Mouse (Mus musculus): ENCODE results near the gene Fut1. TPM values are rescaled to one million over a fixed set of nuclear protein-coding genes. Genes with fewer than 3 reads are reported as not detected.

The Fut1 gene
- polyA plus RNA-seq, 1 experiment from 2014 or later = not detected

DNA sequence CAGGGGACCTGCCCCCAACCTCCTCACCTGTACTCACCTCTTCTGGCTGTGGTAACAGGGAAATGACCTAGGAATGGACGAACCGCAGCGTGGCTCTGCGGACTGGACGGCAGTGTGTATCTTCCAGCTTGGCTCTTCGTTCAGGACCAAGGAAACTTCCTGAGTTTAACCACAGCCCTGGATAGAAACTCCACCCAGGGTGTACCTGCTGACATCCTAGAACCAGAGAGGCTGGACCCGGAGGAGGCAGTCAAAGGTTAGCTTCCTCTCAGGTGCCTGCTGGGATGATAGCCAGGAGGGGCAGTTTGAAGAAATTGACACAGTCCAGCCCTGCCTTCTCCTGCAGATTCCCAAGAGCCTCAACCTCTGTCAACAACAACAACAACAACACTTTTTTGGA is 49.1 kb downstream of the Fut1 start, which contains the start of gene Fut2:
Gene Fut2, minus strand, starts transcription at position 234 of the 400 bp plus-strand sequence.
- Histone ChIP-seq H3K4me1 (no peaks in the 10 kb centered on the region), H3K36me3 (replicated peaks) (no peaks in the 10 kb centered on the region), H3K9ac (no peak within 1 kb of the TSS), H3K4me2 (no peak within 1 kb of the TSS), H3K27me3 (replicated peaks) (no peaks in the 10 kb centered on the region), H3K27ac (no peak within 1 kb of the TSS), H3K4me3 (no peak within 1 kb of the TSS), H3K9me3 (no peaks in the 10 kb centered on the region)
- ATAC-seq (replicated peaks) = no peak
- 90% methylated on average over 7 of the region's 7 CpGs for WGBS

- Histone ChIP-seq H3K36me3 (replicated peaks) (no peaks in the 10 kb centered on the region), H3K4me2 (no peak overlapping the region), H3K4me3 (no peak overlapping the region), H3K27me3 (replicated peaks) (no peaks in the 10 kb centered on the region), H3K27ac (no peak overlapping the region), H3K9me3 (no peaks in the 10 kb centered on the region), H3K9ac (no peak overlapping the region), H3K4me1 (no peaks in the 10 kb centered on the region)
- 67% methylated on average over 14 of the region's 14 CpGs for WGBS
- no peak for ATAC-seq (replicated peaks)
Measured at GRCm38 (mm10) chr7:45667761-45668160, 50.7 kb downstream of the Fut1 start.

DNA sequence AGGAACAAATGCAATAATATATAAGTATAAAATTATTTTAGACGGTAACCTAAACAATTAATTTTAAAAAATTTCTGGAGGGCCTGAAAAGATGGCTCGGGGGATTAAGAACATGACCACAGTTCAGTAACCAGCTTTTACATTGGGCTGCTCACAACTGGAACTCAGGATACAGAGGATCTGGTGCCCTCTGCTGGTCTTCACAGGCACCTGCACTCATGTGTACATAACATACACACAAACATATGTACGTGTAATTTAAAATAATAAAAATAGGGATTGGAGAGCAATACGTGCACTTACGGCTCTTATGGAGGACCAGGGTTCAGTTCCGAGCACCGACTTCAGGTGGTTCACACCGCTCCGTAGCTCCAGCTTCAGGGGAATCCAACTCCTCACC is 51.8 kb downstream of the Fut1 start:
- no peak overlapping the region for H3K9ac ChIP-seq
- no peaks in the 10 kb centered on the region for H3K9me3 ChIP-seq
- 97% methylated on average over 9 of the region's 9 CpGs for WGBS
- H3K27me3 ChIP-seq (replicated peaks) = no peaks in the 10 kb centered on the region
- no peak overlapping the region for H3K4me3 ChIP-seq
- H3K4me2 ChIP-seq = no peak overlapping the region
- no peak overlapping the region for H3K27ac ChIP-seq
- H3K36me3 ChIP-seq (replicated peaks) = no peaks in the 10 kb centered on the region
- ATAC-seq (replicated peaks) = no peak
- H3K4me1 ChIP-seq = no peaks in the 10 kb centered on the region

Other genes starting within 250 kb of the Fut1 start
- gene Lin7b, start 246.7 kb upstream of the Fut1 start, polyA plus RNA-seq (2015; fragmentation: Nextera tagmentation; extraction: Ambion mirVana) = 24.4 TPM in 2 replicates
- 202 and 214 TPM in 2 replicates for gene Snrnp70, start 221.5 kb upstream of the Fut1 start, polyA plus RNA-seq (2015; fragmentation: Nextera tagmentation; extraction: Ambion mirVana)
- not detected in 2 replicates for gene Kcna7, start 211.6 kb upstream of the Fut1 start, polyA plus RNA-seq (2015; fragmentation: Nextera tagmentation; extraction: Ambion mirVana)
- 0.10 TPM in 1 of 2 replicates, not detected in the other for gene Ntf5, start 203.6 kb upstream of the Fut1 start, polyA plus RNA-seq (2015; fragmentation: Nextera tagmentation; extraction: Ambion mirVana)
- 0.45 and 0.63 TPM in 2 replicates for gene Lhb, start 196.5 kb upstream of the Fut1 start, polyA plus RNA-seq (2015; fragmentation: Nextera tagmentation; extraction: Ambion mirVana)
- 21.0 and 22.7 TPM in 2 replicates for gene Gys1, start 182.4 kb upstream of the Fut1 start, polyA plus RNA-seq (2015; fragmentation: Nextera tagmentation; extraction: Ambion mirVana)
- 107 and 117 TPM in 2 replicates for gene Ruvbl2, start 179.2 kb upstream of the Fut1 start, polyA plus RNA-seq (2015; fragmentation: Nextera tagmentation; extraction: Ambion mirVana)
- gene Ftl1, start 157.4 kb upstream of the Fut1 start, polyA plus RNA-seq (2015; fragmentation: Nextera tagmentation; extraction: Ambion mirVana) = 6,021 and 6,209 TPM in 2 replicates
- gene Bax, start 150.4 kb upstream of the Fut1 start, polyA plus RNA-seq (2015; fragmentation: Nextera tagmentation; extraction: Ambion mirVana) = 257 and 261 TPM in 2 replicates
- 0.08 and 0.23 TPM in 2 replicates for gene Tulp2, start 135.4 kb upstream of the Fut1 start, polyA plus RNA-seq (2015; fragmentation: Nextera tagmentation; extraction: Ambion mirVana)
- gene Gm45808, start 130.5 kb upstream of the Fut1 start, polyA plus RNA-seq (2015; fragmentation: Nextera tagmentation; extraction: Ambion mirVana) = not detected in 2 replicates
- gene Dhdh, start 128.5 kb upstream of the Fut1 start, polyA plus RNA-seq (2015; fragmentation: Nextera tagmentation; extraction: Ambion mirVana) = 4.0 and 4.1 TPM in 2 replicates
- gene Nucb1, start 106.9 kb upstream of the Fut1 start, polyA plus RNA-seq (2015; fragmentation: Nextera tagmentation; extraction: Ambion mirVana) = 118 and 121 TPM in 2 replicates
- gene Ppp1r15a, start 91.0 kb upstream of the Fut1 start, polyA plus RNA-seq (2015; fragmentation: Nextera tagmentation; extraction: Ambion mirVana) = 11.7 and 12.5 TPM in 2 replicates
- gene Plekha4, start 91.0 kb upstream of the Fut1 start, polyA plus RNA-seq (2015; fragmentation: Nextera tagmentation; extraction: Ambion mirVana) = 1.3 TPM in 2 replicates
- gene Hsd17b14, start 62.4 kb upstream of the Fut1 start, polyA plus RNA-seq (2015; fragmentation: Nextera tagmentation; extraction: Ambion mirVana) = 0.37 TPM in 1 of 2 replicates, not detected in the other
- 23.8 and 27.1 TPM in 2 replicates for gene Bcat2, start 47.1 kb upstream of the Fut1 start, polyA plus RNA-seq (2015; fragmentation: Nextera tagmentation; extraction: Ambion mirVana)
- not detected in 2 replicates for gene Fgf21, start 1.8 kb upstream of the Fut1 start, polyA plus RNA-seq (2015; fragmentation: Nextera tagmentation; extraction: Ambion mirVana)
- not detected in 2 replicates for gene Izumo1, start 4.5 kb downstream of the Fut1 start, polyA plus RNA-seq (2015; fragmentation: Nextera tagmentation; extraction: Ambion mirVana)
- 21.8 and 23.1 TPM in 2 replicates for gene Rasip1, start 10.2 kb downstream of the Fut1 start, polyA plus RNA-seq (2015; fragmentation: Nextera tagmentation; extraction: Ambion mirVana)
- 3.6 and 3.8 TPM in 2 replicates for gene Mamstr, start 22.7 kb downstream of the Fut1 start, polyA plus RNA-seq (2015; fragmentation: Nextera tagmentation; extraction: Ambion mirVana)
- 0.05 and 0.18 TPM in 2 replicates for gene Fut2, start 49.1 kb downstream of the Fut1 start, polyA plus RNA-seq (2015; fragmentation: Nextera tagmentation; extraction: Ambion mirVana)
- 0.88 and 1.3 TPM in 2 replicates for gene Ntn5, start 66.7 kb downstream of the Fut1 start, polyA plus RNA-seq (2015; fragmentation: Nextera tagmentation; extraction: Ambion mirVana)
- gene Sec1, start 77.1 kb downstream of the Fut1 start, polyA plus RNA-seq (2015; fragmentation: Nextera tagmentation; extraction: Ambion mirVana) = 0.34 and 0.36 TPM in 2 replicates
- 70.7 and 73.8 TPM in 2 replicates for gene Car11, start 82.6 kb downstream of the Fut1 start, polyA plus RNA-seq (2015; fragmentation: Nextera tagmentation; extraction: Ambion mirVana)
- 3.3 and 3.8 TPM in 2 replicates for gene Dbp, start 87.8 kb downstream of the Fut1 start, polyA plus RNA-seq (2015; fragmentation: Nextera tagmentation; extraction: Ambion mirVana)
- gene Rpl18, start 98.2 kb downstream of the Fut1 start, polyA plus RNA-seq (2015; fragmentation: Nextera tagmentation; extraction: Ambion mirVana) = 537 and 538 TPM in 2 replicates
- gene Sphk2, start 100.7 kb downstream of the Fut1 start, polyA plus RNA-seq (2015; fragmentation: Nextera tagmentation; extraction: Ambion mirVana) = 24.5 and 26.4 TPM in 2 replicates
- 0.54 and 0.74 TPM in 2 replicates for gene Fam83e, start 103.9 kb downstream of the Fut1 start, polyA plus RNA-seq (2015; fragmentation: Nextera tagmentation; extraction: Ambion mirVana)
- gene Spaca4, start 108.5 kb downstream of the Fut1 start, polyA plus RNA-seq (2015; fragmentation: Nextera tagmentation; extraction: Ambion mirVana) = not detected in 2 replicates
- gene Lmtk3, start 166.4 kb downstream of the Fut1 start, polyA plus RNA-seq (2015; fragmentation: Nextera tagmentation; extraction: Ambion mirVana) = 29.8 and 34.8 TPM in 2 replicates
- gene Sult2b1, start 167.4 kb downstream of the Fut1 start, polyA plus RNA-seq (2015; fragmentation: Nextera tagmentation; extraction: Ambion mirVana) = 8.3 and 9.7 TPM in 2 replicates
- gene Cyth2, start 197.3 kb downstream of the Fut1 start, polyA plus RNA-seq (2015; fragmentation: Nextera tagmentation; extraction: Ambion mirVana) = 329 and 334 TPM in 2 replicates
- gene Kcnj14, start 207.5 kb downstream of the Fut1 start, polyA plus RNA-seq (2015; fragmentation: Nextera tagmentation; extraction: Ambion mirVana) = 1.1 TPM in 2 replicates
- gene Grwd1, start 213.7 kb downstream of the Fut1 start, polyA plus RNA-seq (2015; fragmentation: Nextera tagmentation; extraction: Ambion mirVana) = 40.5 and 44.2 TPM in 2 replicates